Mouse (Mus musculus): ENCODE data around the gene Trpc4.

DNA sequence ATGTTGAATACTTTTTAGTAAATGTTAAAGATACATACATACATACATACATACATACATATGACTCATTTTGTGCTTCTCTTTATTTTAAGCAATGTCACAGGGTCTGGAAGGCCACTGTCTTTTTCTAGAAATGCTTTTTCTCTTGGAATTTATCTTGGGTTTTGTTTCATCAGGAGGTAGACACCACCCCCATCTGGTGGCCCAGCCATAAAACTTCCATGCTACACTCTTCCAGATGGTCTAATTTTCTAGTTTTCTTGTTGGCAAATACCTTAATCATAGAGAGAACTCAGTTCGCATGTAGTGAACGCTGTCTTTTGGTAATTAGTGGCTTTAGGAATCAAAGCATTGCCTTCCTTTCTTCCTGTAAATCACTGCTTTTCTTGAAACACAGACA lies 158.2 kb downstream of the Trpc4 start:
- TF ChIP-seq POLR2A (IDR thresholded peaks at IDR 0.05; ENCODE audit: borderline replicate concordance, control insufficient read depth, low read depth, low read length) (no peak), CTCF (IDR thresholded peaks at IDR 0.05; ENCODE audit: control insufficient read depth, insufficient read depth, low read length) (no peak)

All from bone marrow, adult 2 months (tissue).